Mouse (Mus musculus): ENCODE measurements around the gene Haus3. TPM values are rescaled to one million over a fixed set of nuclear protein-coding genes. Genes with fewer than 3 reads are reported as not detected.
A peak's percentile ranks its signal among the peaks of the same experiment; 100 is the strongest.

Haus3 gene
- polyA plus RNA-seq, 1 experiment: 0.09 TPM

- peaks cover 17% of the 10 kb centered on the region for H3K4me1 ChIP-seq (ENCODE audit: control insufficient read depth, insufficient read depth, insufficient read length, low read length)
- no peak for TF ChIP-seq CTCF (IDR thresholded peaks at IDR 0.05; ENCODE audit: extremely low read depth, insufficient read length, insufficient replicate concordance, low read depth, low read length)
- no peak for TF ChIP-seq POLR2A (IDR thresholded peaks at IDR 0.05; ENCODE audit: low read depth, low read length)
- no peak overlapping the region for H3K4me3 ChIP-seq (ENCODE audit: low read depth, low read length)
- WGBS: 57% methylated on average over 3 of the region's 3 CpGs
- H3K27me3 ChIP-seq (ENCODE audit: control insufficient read depth, insufficient read depth, low read length): no peaks in the 10 kb centered on the region
- 0 out of 2 replicates have a peak overlapping the region, but pooled peaks have one; percentile 4 for H3K27ac ChIP-seq (ENCODE audit: insufficient read depth, low read depth, low read length)
- peaks cover 18% of the 10 kb centered on the region for H3K36me3 ChIP-seq (ENCODE audit: control insufficient read depth, insufficient read depth, low read length)
These were observed 13.2 kb upstream of the Haus3 start for GRCm38 (mm10) chr5:34182486-34182885.

- Histone ChIP-seq H3K27me3 (ENCODE audit: control insufficient read depth, insufficient read depth, low read length) (no peaks in the 10 kb centered on the region), H3K4me1 (ENCODE audit: control insufficient read depth, insufficient read depth, insufficient read length, low read length) (peaks cover 3% of the 10 kb centered on the region; the same call in 1 of the 2 replicates), H3K4me3 (ENCODE audit: low read depth, low read length) (no peak overlapping the region), H3K36me3 (ENCODE audit: control insufficient read depth, insufficient read depth, low read length) (peaks cover 46% of the 10 kb centered on the region), H3K27ac (ENCODE audit: insufficient read depth, low read depth, low read length) (no peak overlapping the region)
- TF ChIP-seq POLR2A (IDR thresholded peaks at IDR 0.05; ENCODE audit: low read depth, low read length) (no peak), CTCF (IDR thresholded peaks at IDR 0.05; ENCODE audit: extremely low read depth, insufficient read length, insufficient replicate concordance, low read depth, low read length) (no peak)
- WGBS: 95% methylated on average over 4 of the region's 4 CpGs
These were observed 8.5 kb upstream of the Haus3 start for GRCm38 (mm10) chr5:34177821-34178220.

- Histone ChIP-seq H3K36me3 (ENCODE audit: control insufficient read depth, insufficient read depth, low read length) (peaks cover 44% of the 10 kb centered on the region), H3K27ac (ENCODE audit: insufficient read depth, low read depth, low read length) (no peak overlapping the region), H3K4me3 (ENCODE audit: low read depth, low read length) (no peak overlapping the region), H3K4me1 (ENCODE audit: control insufficient read depth, insufficient read depth, insufficient read length, low read length) (peaks cover 3% of the 10 kb centered on the region; the same call in 1 of the 2 replicates), H3K27me3 (ENCODE audit: control insufficient read depth, insufficient read depth, low read length) (no peaks in the 10 kb centered on the region)
- TF ChIP-seq POLR2A (IDR thresholded peaks at IDR 0.05; ENCODE audit: low read depth, low read length) (no peak), CTCF (IDR thresholded peaks at IDR 0.05; ENCODE audit: extremely low read depth, insufficient read length, insufficient replicate concordance, low read depth, low read length) (no peak)
- WGBS: 87% methylated on average over 2 of the region's 2 CpGs
These were observed 7.8 kb upstream of the Haus3 start for GRCm38 (mm10) chr5:34177091-34177490.

GRCm38 (mm10) chr5:34176691-34177090 is 7.4 kb upstream of the Haus3 start:
- TF ChIP-seq POLR2A (IDR thresholded peaks at IDR 0.05; ENCODE audit: low read depth, low read length) (no peak), CTCF (IDR thresholded peaks at IDR 0.05; ENCODE audit: extremely low read depth, insufficient read length, insufficient replicate concordance, low read depth, low read length) (no peak)
- no peaks in the 10 kb centered on the region for H3K4me1 ChIP-seq (ENCODE audit: control insufficient read depth, insufficient read depth, insufficient read length, low read length)
- no peaks in the 10 kb centered on the region for H3K27me3 ChIP-seq (ENCODE audit: control insufficient read depth, insufficient read depth, low read length)
- WGBS: 92% methylated on average over 10 of the region's 10 CpGs
- no peak overlapping the region for H3K4me3 ChIP-seq (ENCODE audit: low read depth, low read length)
- peaks cover 44% of the 10 kb centered on the region for H3K36me3 ChIP-seq (ENCODE audit: control insufficient read depth, insufficient read depth, low read length)
- H3K27ac ChIP-seq (ENCODE audit: insufficient read depth, low read depth, low read length): no peak overlapping the region

- H3K4me1 ChIP-seq (ENCODE audit: control insufficient read depth, insufficient read depth, insufficient read length, low read length): no peaks in the 10 kb centered on the region
- H3K27ac ChIP-seq (ENCODE audit: insufficient read depth, low read depth, low read length): no peak overlapping the region
- TF ChIP-seq POLR2A (IDR thresholded peaks at IDR 0.05; ENCODE audit: low read depth, low read length) (no peak), CTCF (IDR thresholded peaks at IDR 0.05; ENCODE audit: extremely low read depth, insufficient read length, insufficient replicate concordance, low read depth, low read length) (no peak)
- H3K36me3 ChIP-seq (ENCODE audit: control insufficient read depth, insufficient read depth, low read length): peaks cover 40% of the 10 kb centered on the region
- H3K4me3 ChIP-seq (ENCODE audit: low read depth, low read length): no peak overlapping the region
- 70% methylated on average over 5 of the region's 5 CpGs for WGBS
- no peaks in the 10 kb centered on the region for H3K27me3 ChIP-seq (ENCODE audit: control insufficient read depth, insufficient read depth, low read length)
These were observed 6.0 kb upstream of the Haus3 start for GRCm38 (mm10) chr5:34175403-34175694.

- Histone ChIP-seq H3K27ac (ENCODE audit: insufficient read depth, low read depth, low read length) (no peak overlapping the region), H3K4me1 (ENCODE audit: control insufficient read depth, insufficient read depth, insufficient read length, low read length) (no peaks in the 10 kb centered on the region), H3K36me3 (ENCODE audit: control insufficient read depth, insufficient read depth, low read length) (peaks cover 35% of the 10 kb centered on the region), H3K4me3 (ENCODE audit: low read depth, low read length) (no peak overlapping the region), H3K27me3 (ENCODE audit: control insufficient read depth, insufficient read depth, low read length) (no peaks in the 10 kb centered on the region)
- 74% methylated on average over 5 of the region's 5 CpGs for WGBS
- TF ChIP-seq CTCF (IDR thresholded peaks at IDR 0.05; ENCODE audit: extremely low read depth, insufficient read length, insufficient replicate concordance, low read depth, low read length): no peak
- TF ChIP-seq POLR2A (IDR thresholded peaks at IDR 0.05; ENCODE audit: low read depth, low read length): no peak
These were observed 5.4 kb upstream of the Haus3 start for GRCm38 (mm10) chr5:34174550-34175402.

- no peak overlapping the region for H3K4me3 ChIP-seq (ENCODE audit: low read depth, low read length)
- H3K27ac ChIP-seq (ENCODE audit: insufficient read depth, low read depth, low read length): no peak overlapping the region
- 86% methylated on average over 2 of the region's 2 CpGs for WGBS
- no peaks in the 10 kb centered on the region for H3K27me3 ChIP-seq (ENCODE audit: control insufficient read depth, insufficient read depth, low read length)
- H3K36me3 ChIP-seq (ENCODE audit: control insufficient read depth, insufficient read depth, low read length): peaks cover 35% of the 10 kb centered on the region
- TF ChIP-seq CTCF (IDR thresholded peaks at IDR 0.05; ENCODE audit: extremely low read depth, insufficient read length, insufficient replicate concordance, low read depth, low read length): no peak
- no peak for TF ChIP-seq POLR2A (IDR thresholded peaks at IDR 0.05; ENCODE audit: low read depth, low read length)
- no peaks in the 10 kb centered on the region for H3K4me1 ChIP-seq (ENCODE audit: control insufficient read depth, insufficient read depth, insufficient read length, low read length)
These were observed 4.7 kb upstream of the Haus3 start for GRCm38 (mm10) chr5:34174021-34174420.

Measured in small intestine, adult 2 months (tissue).